Mouse (Mus musculus): ENCODE data around the gene Vmac.
A peak's percentile ranks its signal among the peaks of the same experiment; 100 is the strongest.

Vmac gene

DNA sequence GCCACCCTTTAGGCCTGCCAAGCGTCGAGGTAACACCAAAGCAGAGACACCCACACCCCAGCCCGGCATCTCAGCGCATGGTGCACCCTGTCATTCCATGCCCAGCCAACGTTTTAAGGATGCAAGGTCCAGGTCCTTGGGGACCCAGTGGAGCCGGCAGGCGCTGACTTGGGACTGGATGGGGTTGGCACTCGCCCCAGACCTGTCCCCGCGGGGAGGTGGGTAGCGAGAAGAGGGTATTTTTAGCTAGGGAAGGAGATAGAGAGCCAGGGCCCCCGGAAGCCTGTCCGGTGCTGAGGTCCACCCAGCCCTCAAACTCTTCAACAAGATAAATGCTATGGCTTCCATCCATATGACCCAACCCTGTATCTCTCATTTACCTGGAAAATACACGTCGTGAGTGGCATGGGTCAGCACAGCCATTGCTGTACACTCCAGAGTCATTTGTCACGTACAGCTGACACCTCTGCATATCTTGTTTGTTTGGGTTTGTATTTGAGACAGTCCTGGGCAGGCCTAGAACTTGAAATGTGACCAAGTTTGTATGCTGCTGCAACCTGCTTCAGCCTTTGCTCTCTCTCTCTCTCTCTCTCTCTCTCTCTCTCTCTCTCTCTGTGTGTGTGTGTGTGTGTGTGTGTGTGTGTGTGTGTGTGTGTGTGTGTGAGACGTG lies 22.4 kb upstream of the Vmac start:
- DNase-seq (ENCODE audit: low spot score) = no peak

DNA sequence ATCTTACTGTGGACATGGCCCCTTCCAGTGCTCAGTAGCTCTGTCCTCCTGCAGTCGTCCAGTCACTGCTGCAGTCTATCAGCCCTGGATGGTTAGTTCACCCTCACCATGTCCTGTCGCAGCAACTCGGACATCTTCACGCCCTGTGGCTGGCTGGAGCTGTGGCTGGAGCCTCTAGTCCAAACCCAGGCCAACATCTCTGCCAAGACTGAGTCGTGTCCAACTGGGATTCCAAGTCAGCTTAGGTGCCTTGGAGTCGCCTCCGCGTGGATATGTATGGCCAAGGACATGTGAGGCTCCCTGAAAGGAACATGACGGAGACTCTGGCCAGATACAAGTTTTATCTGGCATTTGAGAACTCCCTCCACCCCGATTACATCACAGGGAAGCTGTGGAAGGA lies 20.4 kb upstream of the Vmac start:
- DNase-seq (ENCODE audit: low spot score) = no peak

DNA sequence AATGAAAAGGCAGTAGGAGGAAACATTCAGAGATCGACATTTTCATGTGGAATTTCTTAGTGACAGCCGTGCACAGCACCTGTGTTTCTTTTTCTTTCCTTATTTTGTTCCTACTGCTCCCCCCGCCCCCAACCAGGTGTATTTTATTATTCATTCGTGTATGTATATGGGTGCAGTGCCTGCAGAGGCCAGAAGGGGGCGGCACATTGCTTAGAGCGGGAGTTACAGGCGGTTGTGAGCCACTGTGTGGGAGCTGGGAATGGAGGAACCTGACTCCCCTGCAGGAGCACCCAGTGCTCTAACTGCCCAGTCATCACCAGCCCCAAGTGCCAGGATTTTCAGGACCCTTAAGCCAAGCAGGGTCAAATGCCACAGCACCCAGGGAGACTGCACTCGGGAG lies 18.7 kb upstream of the Vmac start:
- no peak for DNase-seq (ENCODE audit: low spot score)

DNA sequence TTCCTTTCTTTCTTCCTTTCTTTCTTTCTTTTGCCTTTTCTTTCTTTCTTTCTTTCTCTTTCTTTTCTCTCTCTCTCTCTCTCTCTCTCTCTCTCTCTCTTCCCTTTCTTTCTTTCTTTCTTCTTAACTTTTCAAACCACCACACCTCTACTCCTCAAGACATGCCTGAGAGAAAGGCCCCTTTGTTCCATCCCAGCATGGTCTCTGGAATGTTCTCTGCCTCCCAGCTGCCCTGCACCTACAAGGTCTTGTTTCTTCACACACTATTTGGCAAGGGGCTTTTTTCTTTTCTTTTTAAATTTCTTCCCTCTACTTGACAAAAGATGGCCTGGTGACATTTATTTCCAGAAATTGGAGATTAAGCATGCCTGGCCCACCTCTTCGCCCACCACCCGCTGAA lies 11.8 kb upstream of the Vmac start:
- no peak for DNase-seq (ENCODE audit: low spot score)

DNA sequence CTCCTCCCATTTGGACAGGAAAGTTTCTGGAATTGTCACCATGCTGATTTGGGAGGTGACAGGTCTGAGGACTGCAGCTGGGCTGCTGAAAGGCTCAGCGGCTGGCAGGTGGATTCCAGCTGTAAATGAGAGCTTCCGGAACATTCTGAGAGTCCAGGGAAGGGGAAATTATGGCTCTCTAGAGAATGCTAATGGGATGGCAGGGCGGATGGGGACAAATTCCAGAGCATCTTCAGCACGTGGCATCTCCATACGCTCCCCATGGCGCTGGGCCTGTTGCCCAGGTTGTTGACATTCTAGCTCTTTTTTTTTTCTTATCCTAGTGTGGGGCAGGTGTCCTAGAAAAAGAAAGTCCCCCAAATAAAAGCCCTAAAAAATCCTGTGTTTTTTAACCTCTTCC lies 11.3 kb upstream of the Vmac start:
- no peak for DNase-seq (ENCODE audit: low spot score)

DNA sequence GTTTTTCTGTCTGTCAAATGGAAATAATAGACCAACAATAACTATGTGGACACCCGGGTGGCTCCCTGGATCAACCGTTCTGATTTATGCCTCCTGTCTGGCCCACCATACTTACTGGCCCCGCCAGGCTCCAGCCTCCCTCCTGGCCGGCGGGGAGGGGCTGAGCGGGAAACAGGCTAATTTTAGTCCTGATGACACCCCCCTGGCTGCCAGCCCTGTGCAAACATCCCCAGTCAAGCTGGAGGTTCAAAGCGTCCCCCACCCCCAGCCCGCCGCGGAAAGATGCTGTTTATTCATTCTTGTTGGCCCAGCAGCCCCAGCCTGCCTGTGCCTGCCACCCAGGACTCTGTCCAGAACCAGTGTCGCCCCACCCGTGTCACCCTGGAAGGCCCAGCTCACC lies 10.3 kb upstream of the Vmac start:
- DNase-seq (ENCODE audit: low spot score) = no peak

DNA sequence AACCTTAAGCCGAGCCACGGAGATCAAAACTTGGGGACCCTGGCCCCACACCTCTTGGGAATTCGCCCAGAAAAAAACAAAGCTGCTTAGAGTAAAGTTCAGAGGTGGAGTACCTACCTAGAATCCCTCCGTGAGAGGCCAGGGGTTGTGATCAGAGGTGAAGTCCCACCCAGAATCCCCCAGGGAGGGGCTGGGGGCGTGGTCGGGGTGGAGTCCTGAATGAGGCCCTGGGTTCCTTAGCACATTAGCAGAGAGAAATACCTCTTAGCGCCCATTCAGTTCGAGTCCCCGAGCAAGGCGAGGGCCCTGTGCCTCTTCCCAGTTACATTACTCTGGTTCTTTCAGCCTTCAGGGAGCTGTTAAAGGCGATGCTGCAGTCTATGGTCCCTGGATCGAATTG lies 9.8 kb upstream of the Vmac start:
- no peak for DNase-seq (ENCODE audit: low spot score)

DNA sequence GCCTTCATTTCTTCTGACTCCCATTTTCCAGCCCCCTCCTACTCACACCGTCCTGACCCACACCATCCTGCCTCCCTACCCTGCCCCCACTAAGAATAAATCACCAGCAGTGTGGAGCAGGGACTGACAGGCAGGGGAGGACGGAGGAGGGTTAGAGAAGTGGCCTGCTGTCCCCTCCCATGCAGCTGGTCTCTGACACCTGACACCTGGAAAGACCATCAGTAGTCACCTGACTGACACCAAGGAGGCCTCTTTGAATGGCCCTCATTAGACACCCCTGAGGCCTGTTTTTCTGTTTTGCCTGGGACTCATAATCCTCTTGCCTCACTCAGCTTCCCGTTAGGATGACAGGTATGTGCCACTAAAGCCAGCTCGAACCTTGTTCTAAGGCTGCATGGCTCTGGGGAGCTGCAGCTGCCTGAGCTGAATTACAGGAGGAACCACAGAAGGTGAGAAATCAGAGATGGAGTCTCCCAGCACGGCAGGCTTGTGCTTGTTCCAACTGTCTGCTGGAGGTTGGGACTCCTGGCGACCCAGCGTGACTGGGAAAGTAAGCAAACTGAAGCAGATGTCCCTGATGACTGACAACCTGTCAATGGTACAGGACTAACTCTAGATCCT lies 9.3 kb upstream of the Vmac start:
- peak; percentile 62 for DNase-seq (ENCODE audit: low spot score)

DNA sequence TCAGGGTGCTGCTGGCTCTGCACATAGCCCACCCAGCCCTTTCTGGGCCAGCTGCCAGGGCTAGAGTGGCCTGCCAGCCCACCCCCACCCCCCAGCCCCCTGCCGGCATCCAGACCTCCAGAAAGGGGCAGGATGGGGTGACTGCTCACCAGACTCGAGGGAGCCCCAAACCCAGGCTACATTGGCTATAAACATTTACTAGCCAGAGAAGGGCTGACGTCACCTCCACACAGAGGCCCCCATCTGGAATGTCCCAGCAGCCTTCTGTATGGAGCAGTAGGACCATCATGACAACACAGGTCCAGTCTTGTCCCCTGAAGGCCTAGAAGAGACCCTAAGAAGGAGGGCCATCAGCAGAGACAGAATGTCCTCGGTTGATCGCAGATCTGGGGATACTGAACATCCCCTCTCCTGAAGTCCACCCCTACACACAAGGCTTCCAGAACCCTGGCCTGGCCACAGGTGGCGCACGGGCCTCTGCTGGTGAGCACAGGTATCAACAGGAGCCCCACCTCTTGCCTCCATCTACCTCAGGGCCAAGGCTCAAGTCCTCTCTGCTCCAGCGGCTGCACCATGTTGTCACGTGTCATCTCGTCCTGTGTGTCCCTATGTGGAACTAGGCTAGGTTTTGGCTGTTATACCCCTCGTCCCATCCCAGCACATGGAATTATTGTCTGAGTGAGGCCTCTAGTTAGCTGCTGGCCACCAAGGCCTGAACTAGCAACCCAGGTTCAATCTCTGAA lies 5.8 kb upstream of the Vmac start:
- DNase-seq (ENCODE audit: low spot score) = no peak

DNA sequence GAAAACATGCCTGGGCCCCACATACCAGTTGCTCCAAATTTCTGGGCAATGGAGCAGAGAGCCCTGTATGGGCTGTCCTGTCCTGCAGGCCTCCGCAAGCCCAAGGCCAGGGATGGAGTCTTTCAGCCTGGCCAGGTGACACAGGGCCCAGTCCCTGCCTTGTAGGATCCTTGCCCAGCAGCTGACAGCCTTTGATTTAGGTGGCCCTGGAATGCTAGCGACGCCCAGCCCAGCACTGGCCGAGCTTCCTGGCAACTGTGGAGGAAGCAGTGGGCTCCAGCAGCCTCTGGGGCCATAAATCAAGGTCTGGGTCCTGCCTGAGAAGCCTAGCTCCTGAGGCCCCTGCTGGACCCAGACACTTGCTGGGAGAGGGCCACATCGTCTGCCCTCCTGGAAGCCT lies 4.6 kb upstream of the Vmac start:
- peak; percentile 48 for DNase-seq (ENCODE audit: low spot score)

DNA sequence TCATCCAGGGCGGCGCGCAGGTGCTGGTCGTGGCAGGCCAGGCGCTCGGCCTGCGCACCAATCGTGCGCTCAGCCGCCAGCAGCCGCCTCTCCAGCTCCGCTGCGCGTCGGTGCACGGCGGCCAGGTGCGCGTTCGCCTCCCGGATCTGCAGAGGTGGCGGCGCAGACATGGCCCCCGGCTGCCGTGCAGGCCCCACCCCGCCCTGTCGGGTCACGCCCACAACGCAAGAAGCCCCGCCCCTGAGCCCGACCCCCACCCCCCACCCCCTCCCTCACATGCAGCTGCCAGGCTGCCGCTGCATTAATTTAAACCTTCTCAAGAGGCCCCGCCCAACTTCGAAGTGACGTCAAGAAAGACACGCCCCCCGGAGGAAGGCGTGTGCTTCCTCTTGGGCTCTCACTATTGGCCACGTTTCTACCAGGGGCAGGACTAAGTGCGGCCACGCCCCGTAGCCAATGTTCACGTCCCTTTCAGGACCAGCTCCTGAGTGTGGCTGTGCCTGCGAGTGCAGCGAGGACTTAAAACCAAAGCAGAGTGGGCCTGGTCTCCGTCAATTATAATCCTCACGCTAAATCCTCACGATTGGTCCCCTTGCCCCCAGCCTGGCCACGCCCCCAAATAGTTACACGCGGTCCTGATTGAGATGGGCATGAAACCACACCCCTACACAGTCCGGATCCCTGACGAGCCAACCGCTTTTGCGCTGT lies 1.0 kb downstream of the Vmac start:
- DNase-seq (ENCODE audit: low spot score) = peak; percentile 99

DNA sequence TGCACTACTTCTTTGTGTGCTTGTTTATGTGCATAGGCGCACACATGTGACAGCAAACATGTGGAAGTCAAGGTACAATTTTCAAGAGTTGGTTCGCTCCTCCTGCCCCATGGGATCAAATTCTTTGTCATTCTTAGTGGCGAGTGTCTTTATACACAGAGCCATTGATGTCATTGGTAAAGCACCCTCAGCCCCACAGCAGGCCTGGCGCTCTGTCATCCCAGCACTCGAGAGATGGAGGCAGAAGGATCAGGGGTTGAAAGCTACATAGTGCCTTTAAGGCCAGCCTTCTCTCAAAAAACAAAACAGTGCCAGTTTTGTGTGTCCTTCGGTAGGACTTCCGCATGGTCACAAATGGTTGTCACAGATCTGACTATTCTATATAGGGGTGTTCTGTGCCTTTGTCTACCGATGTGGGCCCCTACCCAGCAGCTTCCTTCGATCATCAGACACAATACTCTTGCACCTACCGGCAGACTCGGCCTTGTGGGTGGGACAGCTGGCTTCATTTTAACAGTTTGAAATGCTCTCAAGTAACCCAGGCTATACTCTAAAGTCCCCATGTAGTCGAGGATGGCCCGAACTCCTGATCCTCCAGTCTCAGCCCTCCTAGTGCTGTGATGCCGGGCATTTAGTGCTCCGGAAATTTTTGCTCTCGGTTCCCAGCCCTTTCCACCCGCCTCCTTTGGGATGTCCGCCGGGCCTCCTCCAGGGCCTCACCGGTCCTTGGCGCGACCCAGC lies 1.7 kb downstream of the Vmac start:
- DNase-seq (ENCODE audit: low spot score) = no peak

DNA sequence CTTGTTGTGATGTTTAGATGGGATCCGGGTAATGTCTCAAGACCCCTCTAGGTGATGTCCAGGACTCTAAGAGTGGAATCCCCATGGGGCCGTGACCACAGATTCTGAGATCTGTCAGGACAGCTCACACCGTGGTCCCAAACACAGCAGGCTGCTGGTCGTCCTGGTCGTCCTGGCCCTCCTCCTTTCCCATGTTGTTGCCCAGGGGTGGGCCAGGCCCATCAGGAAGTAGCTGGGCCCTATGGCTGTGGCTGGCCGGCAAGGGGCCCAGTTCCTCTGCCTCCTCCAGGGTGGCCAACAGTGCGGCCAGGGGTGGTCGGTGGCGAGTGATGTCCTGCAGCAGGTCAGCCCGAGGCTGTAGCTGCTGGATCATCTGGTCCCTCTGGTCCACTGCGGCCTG lies 2.5 kb downstream of the Vmac start:
- no peak for DNase-seq (ENCODE audit: low spot score)

DNA sequence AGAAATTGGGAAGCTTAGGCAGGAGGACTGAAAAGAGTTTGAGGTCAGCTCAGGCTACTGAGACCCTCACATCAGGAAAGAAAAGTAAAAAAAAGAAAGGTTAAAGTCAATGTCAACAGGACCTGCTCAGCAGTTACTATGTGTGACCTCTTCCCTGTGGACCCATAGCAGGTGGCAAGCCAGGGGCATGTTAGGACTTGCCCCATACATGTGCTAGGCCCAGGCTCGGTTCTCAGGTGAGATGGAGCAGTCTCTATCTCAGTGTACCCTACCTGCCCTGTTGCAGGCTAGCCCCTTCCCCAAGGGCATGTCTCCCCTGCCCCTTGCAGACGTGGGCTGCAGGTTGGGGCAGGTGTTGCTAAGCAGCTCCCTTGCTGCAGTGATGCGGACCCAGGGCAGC lies 8.1 kb downstream of the Vmac start:
- no peak for DNase-seq (ENCODE audit: low spot score)

DNA sequence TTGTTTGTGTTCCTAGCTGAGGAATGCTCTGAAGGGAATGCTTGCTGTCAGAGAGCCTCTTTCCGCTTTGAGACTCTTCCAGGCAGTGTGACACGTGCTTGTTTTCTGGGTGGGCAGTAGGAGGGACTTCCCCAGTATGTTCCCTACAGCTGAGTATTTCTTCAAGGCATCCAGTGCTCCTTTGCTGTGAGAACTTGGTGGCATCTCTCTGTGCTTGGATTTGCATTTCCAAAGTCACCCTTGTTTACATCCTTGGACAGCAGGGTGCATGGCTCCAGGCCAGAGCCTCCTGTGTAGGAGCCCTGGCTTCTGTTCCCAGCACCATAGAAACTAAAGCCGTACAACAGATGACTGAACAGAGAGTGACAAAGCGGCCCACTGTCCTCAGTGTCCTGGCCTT lies 9.1 kb downstream of the Vmac start:
- DNase-seq (ENCODE audit: low spot score) = no peak

DNA sequence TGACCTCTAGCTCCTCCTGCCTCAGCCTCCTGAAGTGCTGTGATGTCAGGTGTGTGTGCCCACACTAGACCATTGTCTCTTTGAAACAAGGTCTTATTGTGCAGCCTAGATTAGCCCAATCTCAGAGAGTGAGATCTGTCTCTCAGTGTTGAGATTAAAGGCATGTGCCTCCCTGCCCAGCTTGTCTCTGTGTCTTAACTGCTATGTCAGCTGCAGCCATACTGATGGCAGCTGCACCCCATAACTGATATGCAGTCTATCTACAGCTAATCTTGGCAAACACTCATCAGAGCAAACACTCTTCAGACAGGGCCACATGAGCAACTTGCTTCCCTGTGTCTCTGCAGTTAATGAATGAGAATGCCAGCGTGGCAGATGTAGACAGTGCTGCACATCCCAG lies 11.3 kb downstream of the Vmac start:
- DNase-seq (ENCODE audit: low spot score) = no peak

DNA sequence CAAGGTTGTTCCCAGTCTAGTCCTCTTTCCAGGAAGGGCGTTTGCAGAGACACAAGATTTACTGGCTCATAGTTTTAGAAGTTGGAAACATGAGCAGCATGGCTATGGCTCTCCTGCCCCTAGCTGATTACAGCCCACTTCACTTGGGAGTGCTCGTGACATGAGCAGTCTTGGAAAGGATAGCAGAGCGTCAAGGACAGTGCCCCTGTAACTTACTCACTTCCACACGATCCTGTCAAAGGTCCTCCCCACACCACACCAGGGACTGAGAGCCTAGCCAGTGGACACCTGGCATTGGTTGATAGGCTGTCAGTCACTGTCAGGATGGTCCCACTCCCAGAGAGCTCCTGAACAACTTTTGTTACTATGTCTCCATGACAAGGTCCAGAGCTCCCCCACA lies 14.8 kb downstream of the Vmac start:
- no peak for DNase-seq (ENCODE audit: low spot score)

DNA sequence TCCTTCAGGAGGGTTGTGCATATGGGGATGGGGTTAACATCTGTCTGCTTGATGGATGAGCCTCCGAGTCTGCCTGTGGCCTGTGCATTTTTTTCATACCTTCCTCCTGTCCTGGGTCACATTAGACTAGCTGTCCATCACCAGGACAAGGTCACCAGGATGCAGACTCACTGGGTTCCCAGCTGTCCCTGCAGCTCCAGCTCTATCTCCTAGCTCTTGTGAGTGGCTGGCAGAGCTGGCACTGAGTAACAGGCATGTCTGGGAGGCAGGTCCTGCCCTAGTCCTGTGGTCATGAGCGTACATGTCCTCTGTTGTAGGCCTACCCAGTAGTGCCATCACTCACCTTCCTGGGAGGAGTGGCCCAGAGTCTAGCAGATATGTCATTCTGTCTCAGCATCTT lies 17.4 kb downstream of the Vmac start:
- DNase-seq (ENCODE audit: low spot score) = no peak

DNA sequence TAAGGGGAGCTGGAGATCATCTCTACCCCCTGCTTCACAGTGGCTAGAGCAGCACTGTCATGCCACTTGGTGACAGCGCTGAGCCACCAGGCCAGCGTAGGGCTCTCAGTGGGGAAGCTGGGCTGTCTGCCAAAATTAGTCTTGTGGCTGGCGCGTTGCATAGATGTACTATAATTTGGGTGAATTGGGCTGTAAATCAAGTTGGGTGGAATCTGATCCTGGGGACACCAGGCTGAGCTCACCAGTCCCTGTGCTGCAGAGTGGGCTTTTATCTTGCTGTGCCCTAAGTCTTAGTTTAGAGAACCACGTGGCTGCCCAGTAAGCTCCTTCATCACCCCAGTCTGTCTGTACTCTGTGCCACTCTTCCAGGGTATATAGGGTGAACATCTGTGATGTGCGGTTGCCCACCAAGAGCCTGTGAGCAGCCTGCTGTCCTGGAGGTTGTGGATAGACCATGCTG lies 23.9 kb downstream of the Vmac start:
- DNase-seq (ENCODE audit: low spot score) = no peak

DNA sequence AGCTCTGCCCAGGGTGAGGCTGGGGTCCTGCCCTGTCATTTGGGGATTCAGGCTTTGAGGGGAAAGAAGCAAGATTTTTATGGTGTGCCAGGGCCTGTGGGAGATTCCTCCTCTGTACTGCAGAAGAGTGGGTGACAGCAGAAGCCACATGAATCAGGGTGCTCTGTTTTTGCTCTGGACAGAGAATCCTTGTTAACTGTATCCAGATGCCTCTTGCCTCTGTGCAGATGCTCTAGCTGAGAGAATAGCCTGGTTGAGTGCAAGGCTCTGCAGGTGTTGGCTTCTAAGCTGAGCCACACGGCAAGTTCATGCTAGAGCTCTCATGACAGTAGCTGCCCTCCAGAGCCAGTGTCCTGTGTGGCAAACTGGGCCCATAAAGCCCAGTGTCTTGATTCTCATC lies 24.4 kb downstream of the Vmac start:
- DNase-seq (ENCODE audit: low spot score) = no peak

DNA sequence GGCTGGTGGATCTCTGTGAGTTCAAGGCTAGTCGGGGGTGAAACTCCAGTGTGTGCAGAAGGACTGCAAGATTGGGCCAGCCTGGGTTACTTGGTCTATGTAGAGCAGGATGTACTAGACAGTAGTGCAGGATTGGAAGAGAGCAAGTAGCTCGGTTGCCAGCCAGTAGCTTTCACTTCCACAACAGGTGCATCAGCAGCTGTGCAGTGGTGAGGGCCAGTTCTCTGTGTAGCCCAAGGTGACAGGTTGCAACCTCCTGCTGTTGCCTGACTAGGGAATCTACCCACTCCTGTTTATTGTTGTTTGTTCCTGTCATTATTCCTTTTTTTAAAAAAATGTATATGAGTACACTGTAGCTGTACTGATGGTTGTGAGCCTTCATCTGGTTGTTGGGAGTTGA lies 29.1 kb downstream of the Vmac start:
- DNase-seq (ENCODE audit: low spot score) = no peak

DNA sequence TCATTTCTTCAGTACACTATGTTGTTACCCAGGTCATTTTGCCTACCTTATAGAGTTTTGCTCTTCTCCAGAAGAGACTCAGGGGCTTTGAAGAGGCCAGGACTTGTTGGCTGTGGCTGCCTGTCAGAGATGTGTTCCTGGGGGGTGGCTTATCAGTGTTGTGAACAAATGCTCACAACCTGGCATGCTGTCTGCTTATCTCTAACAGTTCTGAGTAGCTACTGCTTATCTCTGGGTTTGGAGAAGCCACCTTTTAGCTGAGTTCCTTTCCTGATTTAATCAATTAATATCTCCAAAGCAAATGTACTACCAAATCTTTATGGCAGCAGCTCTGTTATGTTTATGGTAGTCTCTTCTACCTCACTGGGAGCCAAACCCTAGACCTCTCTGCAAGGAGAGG lies 29.8 kb downstream of the Vmac start:
- no peak for DNase-seq (ENCODE audit: low spot score)
